Mouse (Mus musculus) skeletal muscle tissue, adult 2 months (tissue): ENCODE measurements around the gene Knstrn.

Source experiments
- DNase-seq: peaks from one replicate; pipeline ENCODE4 v3.0.0-alpha.2; 2012; ENCODE audit warnings: low read depth, low spot score

The Knstrn gene

GRCm38 (mm10) chr2:118790551-118791525 lies 23.0 kb upstream of the Knstrn start:
- peak; percentile 39 for DNase-seq

DNA sequence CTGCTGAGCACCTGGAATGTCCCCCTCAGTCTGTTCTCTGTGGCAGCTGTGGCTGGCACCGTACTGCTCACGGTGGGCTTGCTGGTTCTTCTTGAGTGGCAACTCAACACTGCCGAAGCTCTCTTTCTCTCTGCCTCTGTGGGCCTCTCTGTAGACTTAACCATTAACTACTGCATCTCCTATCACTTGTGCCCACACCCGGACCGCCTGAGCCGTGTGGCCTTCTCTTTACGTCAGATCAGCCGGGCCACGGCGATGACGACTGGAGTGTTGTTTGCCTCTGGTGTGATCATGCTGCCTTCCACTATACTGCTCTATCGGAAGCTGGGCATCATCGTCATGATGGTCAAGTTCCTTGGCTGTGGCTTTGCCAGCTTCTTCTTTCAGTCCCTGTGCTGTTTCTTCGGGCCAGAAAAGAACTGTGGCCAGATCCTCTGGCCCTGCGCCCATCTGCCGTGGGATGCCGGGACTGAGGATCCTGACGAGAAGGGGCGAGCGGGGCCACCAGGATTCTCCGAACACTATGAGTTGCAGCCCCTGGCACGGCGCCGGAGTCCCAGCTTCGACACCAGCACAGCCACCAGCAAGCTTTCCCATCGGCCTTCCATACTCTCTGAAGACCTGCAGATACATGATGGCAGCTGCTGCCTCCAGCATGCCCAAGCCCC lies 22.1 kb upstream of the Knstrn start:
- no peak for DNase-seq

GRCm38 (mm10) chr2:118792259-118792613 lies 21.6 kb upstream of the Knstrn start:
- DNase-seq, result peak; percentile 54

GRCm38 (mm10) chr2:118793636-118794035 lies 20.2 kb upstream of the Knstrn start:
- no peak for DNase-seq

DNA sequence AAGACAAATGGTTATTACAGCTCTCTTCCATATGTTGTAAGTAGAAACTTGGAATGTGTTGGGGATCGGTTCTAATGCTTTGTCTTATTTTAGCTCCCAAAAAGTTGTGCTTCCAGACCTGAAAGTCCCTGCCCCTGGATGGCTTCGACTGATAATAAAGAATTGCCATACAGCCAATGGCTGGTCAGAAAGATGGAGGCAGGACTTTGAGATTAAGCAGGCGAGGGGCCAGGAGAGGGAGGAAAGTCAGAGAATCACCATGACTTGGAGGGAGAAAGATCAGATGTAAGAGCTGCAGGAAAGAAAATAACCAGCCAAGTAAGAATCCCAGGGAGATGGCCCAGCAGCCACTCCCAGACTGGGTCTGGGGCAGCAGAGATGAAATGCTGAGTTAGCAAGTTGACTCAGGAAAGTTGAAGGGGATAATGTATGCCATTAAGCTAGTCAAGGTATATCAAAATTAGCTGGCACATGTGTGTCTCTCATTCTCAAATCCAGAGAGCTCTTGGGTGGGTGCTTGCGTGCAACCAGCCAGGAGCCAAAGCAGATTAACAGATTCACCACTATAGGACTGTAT lies 11.2 kb upstream of the Knstrn start:
- DNase-seq, result no peak

DNA sequence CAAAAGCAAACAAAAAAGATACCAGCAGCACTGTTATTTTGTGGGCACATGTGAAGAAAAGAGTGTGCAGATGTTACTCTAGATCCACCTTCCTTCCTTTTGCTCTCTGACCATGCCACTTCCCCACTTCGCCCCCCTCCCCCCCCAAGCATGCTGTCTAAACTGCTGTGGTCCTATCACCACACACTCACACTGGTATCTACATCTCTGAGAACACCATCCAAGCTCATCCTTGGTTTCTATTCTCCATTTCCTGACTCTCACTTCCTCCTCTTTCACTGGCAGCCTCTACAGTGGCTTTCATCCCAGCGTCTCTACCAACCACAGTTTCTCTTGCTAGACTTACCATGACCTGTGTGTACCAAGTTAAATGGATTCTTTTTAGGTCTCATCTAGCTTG lies 9.3 kb upstream of the Knstrn start:
- DNase-seq, result no peak

DNA sequence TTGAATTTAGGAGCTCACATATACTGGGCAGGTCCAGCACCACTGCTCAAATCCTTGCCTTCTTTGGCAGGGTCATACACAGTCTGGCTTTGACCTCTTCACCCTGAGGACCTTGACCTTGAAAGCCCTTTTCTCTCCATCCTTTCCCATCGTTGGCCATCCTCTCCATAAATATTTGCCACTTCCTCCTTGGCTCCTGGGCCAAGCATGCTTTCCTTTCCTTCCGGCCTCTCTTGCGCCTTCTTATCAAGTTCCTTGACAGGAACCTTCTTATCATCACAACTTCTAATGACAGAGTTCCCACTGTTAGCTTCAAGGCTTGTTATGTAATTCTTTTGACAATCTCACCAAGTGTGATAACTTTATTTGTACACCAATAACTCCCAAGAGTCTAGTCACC lies 8.7 kb upstream of the Knstrn start:
- DNase-seq, result no peak

GRCm38 (mm10) chr2:118805756-118806155 lies 8.0 kb upstream of the Knstrn start:
- DNase-seq, result no peak

DNA sequence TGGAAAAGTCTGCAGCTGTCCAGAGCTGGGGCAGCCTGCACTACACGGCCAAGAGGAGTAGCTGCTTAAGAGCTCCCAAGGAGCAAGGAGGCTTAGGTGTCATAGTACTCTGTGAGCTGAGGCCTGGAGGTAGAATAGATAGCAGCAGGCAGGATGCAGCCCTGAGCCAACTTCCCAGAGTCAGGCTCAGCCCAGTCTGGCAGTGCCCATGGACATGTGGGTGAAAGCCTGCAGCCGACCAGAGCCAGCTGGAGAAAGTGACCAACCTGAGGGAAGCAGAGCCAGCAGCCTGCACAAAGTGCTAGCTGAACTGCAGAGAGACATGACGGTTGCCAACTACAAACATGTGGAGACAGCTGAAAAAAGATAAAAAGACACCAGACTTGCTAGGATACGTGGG lies 6.9 kb upstream of the Knstrn start:
- DNase-seq, result peak; percentile 52

DNA sequence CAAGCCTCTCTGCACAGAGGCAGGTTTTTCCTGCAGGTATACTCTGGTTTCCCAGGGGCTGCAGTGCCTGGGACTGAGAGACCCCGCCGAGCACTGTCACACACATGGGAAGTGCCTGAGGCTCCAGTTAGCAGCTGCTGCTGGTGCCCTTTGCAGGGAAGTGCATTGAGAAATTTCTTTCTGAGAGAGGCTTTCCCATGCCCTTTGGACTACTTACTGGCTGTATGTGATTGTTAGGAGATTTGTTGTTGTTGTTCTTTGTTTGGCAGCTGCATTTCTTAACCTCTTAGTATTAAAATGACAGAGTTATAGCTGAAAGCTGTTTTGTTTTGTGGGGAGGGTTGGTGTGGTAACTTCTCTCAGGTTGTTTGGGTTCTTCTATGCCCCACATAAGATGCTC lies 2.9 kb upstream of the Knstrn start:
- DNase-seq, result no peak

DNA sequence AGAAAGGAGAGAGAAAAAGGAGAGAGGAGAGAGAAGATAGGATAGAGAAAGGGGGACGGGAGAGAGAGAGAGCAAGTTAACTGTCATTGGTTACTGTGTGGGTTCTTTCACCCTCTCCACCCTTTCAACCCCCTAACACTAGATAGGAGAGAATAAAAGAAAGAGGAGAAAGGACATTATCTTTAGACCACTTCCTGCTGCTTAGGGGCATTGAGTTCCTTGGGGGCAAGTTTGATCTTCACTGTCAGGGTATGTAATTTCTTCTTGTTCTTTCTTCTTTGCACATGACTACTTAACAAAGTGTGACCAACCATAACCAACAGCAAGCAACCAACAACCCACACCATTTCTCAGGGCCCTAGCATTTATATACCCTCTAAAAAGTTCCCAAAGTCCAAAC lies 1.1 kb upstream of the Knstrn start:
- DNase-seq, result no peak

DNA sequence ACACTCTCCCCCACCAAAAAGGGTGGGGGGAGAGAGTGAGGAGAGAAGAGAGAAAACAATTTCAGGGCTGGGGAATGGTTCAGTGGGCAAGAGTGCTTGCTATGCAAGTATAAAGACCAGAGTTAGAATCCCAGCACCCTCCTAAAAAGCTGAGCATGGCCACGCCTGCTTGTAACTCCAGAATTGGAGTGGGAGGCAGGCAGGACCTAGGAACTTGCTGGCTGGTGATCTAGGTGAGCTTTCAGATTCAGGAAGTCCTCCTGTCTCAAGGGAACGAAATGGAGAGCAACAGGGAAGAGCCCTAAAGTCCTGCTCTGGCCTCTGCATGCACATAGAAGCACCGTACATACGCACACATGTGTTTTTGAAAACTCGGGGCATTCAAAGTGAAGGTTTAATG lies 9.0 kb downstream of the Knstrn start:
- DNase-seq, result no peak

GRCm38 (mm10) chr2:118824396-118824795 lies 10.6 kb downstream of the Knstrn start:
- no peak for DNase-seq

GRCm38 (mm10) chr2:118829096-118829495 lies 15.3 kb downstream of the Knstrn start:
- no peak for DNase-seq

- no peak for DNase-seq
Measured at GRCm38 (mm10) chr2:118834061-118834460, 20.3 kb downstream of the Knstrn start.

GRCm38 (mm10) chr2:118835115-118835514 lies 21.3 kb downstream of the Knstrn start:
- DNase-seq, result no peak

DNA sequence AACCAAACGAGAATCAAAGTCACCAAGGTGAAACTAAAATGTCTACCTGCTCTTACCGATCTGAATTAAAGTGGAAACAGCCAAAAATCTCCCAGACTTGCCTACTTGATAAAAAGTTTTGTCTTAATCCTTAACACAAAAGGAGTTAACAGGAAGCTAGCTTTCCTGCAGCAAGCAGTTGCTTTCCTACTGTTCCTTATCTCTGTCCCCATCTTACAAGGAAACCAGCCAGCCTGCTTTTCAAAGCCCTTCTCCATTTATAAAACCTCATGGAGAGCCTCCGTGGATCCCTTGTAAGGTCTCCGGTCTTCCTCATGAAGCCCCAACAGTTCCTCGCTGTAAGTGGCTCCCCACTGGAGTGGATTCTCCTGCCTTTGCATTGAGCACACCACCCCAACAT lies 24.5 kb downstream of the Knstrn start:
- DNase-seq, result no peak

DNA sequence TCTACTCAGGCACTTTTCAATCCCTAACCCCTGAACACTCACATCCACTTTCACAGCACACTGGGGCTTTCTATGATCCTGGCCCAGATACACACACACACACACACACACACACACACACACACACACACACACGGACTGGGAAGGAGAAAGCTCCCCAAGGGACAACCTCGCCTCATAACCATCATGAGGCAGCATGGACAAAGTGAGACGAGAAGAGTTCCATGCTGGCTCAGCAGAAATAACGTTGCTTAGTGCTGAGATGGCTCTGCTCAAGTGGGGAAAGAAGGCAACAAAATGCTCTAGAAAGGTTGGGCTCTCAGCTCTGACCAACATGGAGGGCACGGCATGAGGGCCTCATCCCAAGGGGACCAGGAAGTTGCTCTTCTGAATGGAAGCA lies 27.4 kb downstream of the Knstrn start:
- no peak for DNase-seq

- no peak for DNase-seq
Measured at GRCm38 (mm10) chr2:118841774-118842173, 28.0 kb downstream of the Knstrn start.

GRCm38 (mm10) chr2:118844427-118844826 lies 30.6 kb downstream of the Knstrn start:
- DNase-seq, result no peak

- DNase-seq, result no peak
Measured at GRCm38 (mm10) chr2:118846246-118846645, 32.4 kb downstream of the Knstrn start.

DNA sequence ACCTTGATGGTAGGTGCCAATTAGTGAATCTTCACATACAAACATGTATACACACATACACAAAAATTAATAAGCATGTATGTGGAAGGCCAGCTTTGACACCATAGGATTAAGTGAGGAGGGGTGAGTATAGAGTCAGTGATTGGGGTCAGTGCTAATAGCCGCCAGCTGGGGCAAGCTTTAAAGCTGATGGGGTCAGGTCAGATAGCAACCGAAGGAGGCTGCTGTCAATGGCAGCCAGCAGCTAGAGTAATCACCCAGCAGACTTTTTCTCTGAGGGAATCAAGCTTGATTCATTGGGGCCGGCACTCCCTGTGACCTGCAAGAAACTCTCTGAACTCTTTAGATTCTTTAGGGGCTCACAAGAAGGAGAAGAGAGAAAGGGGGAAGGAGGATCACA lies 38.0 kb downstream of the Knstrn start:
- DNase-seq, result no peak
